Mouse (Mus musculus) kidney, postnatal 4 days (tissue): Measurements from ENCODE around the gene Dctpp1.
A peak's percentile ranks its signal among the peaks of the same experiment; 100 is the strongest.

Experiments
- DNase-seq, 2 experiments: peaks; one replicate each; pipeline ENCODE4 v3.0.0; 2021; ENCODE audit warnings: mixed read lengths in 2 of 2

Dctpp1 gene

DNA sequence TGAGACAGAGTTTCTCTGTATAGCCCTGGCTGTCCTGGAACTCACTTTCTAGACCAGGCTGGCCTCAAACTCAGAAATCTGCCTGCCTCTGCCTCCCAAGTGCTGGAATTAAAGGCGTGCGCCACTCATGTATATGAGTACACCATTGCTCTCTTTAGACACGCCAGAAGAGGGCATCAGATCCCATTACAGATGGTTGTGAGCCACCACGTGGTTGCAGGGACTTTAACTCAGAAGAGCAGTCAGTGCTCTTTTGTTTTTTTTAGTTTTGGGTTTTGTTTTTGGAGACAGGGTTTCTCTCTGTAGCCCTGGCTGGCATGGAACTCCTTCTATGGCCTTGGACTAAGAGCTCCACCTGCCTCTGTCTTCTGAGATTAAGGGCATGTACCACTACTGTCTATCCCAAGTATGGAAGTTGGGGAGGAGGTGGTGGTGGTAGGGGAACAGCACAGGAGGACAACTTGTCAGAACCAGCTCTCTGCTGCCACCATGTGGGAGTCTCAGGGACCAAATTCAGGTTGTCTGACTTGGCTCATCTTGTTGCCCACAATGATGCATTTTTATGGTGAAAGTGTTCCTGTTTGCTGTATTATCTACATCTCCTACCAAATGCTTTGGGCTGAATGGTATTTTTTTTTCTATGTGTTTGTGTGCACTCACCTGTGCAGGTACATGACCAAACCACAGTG is 31.8 kb downstream of the Dctpp1 start:
- DNase-seq = peak; percentile 90

DNA sequence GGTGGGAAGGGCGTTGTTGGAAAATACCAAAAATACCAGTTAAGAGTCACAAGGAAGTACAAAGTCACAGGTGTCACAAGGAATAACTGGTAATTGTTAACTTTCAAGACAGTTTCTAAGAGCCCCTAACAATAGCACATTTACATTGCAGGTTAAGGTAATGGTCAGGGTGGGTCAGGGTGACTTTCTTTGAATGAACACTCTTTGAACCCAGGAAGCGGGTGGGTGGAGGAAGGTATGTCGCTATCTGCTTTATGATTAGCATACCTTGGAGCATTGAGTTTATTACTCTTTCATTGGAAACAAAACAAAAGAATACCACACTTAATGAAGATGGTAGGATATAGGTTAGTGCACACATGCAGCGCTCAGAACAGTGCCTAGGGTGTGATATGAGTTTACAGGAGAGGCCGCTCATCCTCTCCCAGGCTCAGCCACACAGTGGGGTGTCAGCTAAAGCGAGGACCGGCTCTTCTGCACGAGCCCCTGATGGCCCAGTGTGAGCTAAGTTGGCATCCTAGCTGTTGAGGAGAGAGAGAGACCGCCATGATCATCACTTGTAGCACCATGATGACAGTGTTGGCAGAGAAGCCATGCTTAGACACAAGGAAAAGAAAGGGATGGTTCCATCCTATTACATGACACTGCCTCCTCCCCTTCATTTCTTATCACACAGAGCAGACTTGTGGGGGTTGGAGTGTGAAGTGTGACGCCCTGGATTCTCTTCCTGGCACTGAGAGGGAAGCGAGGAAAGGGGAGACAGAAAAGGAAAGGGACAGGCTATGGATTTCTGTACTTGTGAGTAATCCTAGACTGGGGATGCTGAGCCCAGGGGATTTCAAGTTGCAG is 35.1 kb downstream of the Dctpp1 start:
- DNase-seq = no peak

DNA sequence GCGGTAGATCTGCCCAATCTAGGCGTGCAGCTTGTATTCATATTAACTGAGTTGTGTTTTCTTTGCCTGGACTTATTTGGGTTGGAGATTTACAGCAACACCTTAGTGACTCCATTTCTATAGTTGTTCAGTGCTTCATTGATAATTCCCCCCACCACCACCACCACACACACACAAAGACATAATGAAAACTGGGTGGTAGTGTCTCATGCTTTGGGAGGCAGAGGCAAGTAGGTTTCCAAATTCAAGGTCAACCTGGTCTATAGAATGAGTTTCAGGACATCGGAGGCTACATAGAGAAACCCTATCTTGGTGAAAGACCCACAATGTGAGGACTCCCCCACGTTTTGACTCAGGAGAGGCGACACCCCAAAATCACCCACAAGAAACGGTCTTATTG is 35.9 kb downstream of the Dctpp1 start:
- no peak for DNase-seq

DNA sequence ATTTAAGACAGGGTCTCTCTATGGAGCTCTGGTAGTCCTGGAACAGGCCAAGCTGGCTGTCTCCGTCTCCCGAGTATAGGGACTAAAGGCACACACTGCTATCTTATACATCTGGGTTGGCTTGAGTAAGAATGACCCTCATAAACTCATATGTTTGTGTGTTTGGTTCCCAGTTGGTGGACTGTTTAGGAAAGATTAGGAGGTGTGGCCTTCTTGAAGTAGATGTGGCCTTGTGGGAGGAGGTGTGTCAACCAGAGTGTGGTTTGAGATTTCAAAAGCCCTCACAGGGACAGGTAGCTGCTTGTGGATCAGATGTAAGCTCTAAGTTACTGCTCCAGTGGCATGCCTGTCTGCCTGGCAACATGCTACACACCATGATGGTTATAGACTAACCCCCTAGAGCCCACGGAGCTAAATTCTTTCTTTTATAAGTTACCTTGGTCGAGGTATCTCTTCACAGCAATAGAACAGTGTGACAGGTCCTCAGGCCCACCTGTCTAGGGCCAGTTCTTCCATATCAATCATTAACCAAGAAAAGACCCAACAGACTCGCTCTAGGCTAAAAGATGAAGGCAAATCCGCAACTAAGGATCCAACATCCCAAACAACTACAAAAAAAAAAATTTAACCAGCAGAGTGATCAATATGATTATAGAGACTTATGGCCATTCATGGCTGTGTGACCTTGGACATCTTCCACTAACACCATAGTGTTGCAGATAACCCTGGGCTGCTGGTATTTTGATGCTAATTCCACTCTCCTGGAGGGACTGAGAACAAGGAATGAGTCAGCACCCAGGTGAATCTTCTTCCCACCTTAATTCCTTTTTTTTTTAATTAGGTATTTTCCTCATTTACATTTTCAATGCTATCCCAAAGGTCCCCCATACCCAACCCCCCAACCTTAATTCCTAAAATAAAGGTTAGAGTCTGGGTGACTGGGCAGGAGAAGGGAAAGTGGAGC is 36.7 kb downstream of the Dctpp1 start:
- no peak for DNase-seq

DNA sequence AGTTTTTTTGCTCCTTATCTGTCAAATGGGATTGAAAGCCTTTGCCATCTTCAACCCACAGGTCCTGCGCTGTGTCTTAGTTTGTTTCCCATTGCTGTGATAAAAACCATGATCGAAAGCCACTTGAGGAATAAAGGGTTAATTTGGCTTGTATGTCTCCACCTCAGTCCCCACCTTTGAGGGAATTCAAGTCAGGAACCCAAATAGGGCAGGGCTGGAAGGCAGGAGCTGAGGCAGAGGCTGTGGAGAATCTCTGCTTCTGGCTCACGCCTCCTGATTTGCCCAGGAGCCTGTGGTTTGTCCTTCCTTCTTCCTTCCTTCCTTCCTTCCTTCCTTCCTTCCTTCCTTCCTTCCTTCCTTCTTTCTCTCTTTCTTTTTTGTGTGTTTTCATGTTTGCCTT is 37.4 kb downstream of the Dctpp1 start:
- DNase-seq = no peak

DNA sequence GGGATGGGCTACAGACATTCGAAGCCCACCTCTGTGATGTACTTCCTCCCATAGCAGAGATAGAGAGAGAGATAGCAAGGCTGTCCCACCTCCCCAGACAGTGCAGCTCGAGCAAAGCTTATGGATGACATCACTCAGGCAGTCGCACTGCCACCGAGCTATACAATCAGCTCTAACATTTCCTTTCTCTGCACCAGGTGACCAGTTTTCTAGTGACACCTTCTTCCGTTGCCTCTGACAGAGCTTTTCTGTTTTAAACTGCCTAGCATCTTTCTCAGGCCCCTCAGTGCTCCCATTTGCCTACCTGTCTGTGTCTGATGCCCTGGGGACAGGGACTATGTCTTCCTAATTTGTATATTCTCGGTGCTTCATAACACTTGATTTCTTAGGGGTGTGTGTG is 40.1 kb downstream of the Dctpp1 start:
- DNase-seq = no peak

DNA sequence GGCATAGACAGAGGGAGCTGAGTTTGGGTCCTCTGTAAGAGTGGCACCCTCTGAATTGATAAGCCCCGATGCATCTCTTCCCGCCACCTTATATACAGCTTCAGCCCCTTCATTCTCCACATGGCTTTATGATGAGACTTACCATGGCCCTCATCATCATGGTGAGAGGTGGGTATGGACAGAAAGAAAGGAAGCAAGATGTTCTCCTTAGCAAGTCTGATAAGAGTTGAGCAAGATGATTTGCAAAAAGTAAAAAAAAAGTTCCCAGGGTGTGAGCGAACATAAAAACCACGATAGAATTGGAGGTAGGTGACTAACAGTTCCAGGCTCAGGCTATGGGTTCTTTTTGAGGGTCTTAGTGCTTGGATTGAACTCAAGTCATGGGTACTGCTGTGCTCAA is 41.8 kb downstream of the Dctpp1 start:
- no peak for DNase-seq

DNA sequence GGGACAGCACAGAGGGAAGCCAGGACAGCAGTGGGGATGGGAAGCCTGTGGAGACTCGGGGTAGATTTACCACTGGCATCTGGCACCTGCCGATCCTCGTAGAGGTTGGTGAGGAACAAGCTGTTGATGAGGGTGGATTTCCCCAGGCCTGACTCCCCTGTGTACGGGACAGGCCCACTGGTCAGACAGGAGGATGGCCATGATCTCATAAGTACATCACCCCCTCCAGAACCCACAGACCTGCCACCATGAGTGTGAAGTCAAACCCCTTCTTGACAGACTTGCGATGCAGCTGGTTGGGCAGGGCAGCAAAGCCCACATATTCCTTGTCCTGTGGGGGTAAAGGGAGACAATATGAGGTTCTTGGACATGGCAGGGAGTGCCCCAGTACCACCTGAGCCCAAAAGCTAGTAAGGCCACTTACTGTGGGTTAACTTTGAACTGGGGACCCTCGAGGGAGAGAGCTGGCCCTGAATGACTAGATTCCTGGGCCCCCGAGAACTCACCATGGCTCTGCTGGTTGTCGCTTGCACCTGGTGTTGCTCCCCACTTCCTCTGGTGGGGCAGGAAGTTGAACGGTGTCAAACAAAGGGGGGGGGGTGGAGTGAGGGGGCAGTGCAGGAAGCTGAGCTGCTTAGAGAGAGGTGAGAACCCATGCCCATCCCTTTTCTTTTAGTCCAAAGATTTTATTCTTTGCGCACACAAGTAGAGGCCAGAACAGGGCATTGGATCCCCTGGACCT is 42.4 kb downstream of the Dctpp1 start:
- DNase-seq = no peak

DNA sequence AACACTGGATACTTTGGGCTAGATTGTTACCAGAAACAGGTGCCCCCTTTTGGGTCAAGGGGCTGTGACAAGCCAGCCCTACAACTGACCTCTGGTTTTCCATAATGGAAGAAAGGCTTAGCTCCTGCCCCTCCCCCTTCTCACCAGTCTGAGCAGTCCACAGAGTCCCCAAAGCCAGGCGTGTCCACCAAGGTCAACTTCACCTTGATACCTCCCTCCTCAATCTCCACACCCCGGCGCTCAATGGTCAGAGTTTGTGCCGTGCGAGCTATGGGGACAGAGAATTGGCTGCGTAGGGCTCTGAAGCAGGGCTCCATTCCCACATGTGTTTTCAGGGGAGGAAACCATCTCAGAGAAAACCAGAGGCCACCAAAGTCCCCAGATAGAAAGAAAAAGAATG is 43.0 kb downstream of the Dctpp1 start:
- DNase-seq = no peak

DNA sequence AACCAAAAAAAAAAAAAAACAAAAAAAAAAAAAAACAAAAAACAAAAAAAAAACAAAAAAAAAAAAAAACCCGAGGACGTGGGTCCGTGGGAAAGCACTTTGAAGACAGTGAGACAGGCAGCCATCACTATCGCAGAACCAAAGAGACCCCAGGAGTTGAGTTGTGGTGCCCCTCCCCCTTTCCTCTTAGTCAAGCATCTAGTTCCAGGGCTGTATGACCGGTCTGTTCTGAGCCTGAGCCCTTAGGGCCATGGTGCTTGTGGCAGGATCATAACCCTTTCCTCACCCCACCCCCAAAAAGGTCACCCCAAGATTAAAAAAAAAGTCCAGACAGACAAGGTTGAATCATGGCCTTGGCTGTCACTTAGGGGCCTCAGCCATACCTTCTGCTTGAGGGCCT is 44.2 kb downstream of the Dctpp1 start:
- DNase-seq = no peak

DNA sequence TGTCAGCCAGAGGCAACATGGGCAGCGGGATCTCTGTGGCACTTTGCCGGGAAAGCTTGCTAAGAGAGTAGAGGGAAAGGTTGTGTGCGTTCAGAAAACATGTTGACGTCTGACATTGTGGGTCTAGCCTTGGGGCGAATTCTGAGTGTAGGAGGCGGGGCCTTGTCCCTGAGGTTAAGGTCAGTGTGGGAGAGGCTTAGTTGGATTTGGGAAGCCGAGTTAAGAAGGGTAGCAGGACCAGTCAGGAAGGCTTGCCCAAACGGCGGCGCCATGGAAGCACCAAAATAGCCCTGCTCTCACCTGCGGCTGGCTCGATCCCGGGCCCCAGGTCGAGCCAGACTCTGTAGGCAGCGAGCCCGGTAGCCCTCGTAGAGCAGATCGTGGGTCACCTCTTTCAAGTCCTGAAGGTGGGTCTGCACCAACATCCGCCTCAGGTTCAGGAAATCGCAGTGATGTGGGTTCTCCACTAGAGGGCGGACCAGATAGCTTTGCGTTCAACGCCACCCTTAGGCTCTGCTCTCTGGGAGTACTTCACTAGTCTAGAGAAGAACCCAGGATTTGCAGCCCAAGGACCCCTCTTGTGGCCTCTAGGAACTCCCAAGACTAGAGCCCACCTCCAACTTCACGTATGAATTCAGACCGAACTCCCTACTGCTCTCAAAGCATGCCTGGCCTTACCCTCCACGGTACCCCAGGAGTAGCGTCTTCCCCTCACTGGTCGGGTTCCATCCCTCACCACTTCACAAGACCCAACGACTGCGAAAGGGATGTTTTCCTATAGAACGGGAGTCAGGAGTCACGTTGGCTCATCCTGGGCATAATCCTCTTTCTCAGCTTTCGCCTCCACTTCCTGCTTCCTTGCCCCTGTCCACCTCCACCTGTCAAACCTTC is 45.3 kb downstream of the Dctpp1 start:
- peak; percentile 71 to 80 for DNase-seq

DNA sequence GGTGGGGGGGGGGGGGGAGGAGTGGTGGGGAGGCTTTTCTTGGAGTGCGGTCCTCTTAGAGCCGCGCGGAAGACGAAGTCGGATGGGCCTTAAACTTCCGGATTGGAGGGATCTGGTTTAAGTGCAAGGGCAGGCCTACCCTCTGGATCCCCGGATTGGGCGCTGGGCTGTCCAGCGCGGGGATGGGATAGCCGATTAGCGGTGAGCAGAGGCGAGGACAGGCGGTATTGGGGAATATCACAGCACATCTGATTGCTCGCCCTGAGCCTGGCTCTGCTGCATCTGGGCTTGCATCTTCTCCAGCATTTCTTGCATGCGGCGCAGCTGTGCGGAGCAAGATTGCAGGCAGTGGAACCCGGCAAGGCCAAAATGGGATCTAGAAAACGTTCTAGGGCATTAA is 46.0 kb downstream of the Dctpp1 start:
- DNase-seq = peak; percentile 32 to 56

DNA sequence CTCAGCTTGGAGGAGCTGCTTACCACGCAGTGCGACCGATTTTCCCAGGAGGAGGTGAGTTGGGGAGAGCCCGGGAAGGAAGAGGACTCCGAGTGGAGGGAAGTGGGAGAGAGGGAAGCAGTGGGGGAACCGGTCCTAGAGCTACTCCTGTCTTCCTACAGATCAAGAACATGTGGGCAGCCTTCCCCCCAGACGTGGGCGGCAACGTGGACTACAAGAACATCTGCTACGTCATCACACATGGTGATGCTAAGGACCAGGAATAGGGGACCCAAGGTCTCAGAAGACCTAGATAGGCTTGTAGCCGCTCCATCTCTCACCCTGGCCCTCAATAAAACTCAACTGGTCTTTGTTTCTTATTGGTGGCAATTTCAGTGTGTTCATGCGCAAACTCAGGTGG is 46.6 kb downstream of the Dctpp1 start:
- DNase-seq = no peak

DNA sequence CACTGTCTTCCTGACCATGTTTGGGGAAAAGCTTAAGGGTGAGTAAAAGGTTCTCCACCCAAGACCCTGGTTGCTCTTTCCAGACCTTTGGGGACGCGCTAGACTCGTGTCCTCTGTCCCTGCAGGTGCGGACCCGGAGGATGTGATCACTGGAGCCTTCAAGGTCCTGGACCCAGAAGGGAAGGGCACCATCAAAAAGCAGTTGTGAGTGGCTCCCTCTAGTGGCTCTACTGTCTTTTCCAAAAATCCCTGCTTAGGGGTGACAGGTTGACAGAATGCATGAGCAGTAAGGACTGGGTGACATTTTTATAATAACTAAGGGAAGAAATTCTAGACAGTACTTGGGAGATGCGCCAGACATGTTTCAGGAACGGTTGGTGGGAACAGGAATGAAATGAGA is 47.0 kb downstream of the Dctpp1 start:
- DNase-seq = peak in 1 of 2 experiments; percentile 58

DNA sequence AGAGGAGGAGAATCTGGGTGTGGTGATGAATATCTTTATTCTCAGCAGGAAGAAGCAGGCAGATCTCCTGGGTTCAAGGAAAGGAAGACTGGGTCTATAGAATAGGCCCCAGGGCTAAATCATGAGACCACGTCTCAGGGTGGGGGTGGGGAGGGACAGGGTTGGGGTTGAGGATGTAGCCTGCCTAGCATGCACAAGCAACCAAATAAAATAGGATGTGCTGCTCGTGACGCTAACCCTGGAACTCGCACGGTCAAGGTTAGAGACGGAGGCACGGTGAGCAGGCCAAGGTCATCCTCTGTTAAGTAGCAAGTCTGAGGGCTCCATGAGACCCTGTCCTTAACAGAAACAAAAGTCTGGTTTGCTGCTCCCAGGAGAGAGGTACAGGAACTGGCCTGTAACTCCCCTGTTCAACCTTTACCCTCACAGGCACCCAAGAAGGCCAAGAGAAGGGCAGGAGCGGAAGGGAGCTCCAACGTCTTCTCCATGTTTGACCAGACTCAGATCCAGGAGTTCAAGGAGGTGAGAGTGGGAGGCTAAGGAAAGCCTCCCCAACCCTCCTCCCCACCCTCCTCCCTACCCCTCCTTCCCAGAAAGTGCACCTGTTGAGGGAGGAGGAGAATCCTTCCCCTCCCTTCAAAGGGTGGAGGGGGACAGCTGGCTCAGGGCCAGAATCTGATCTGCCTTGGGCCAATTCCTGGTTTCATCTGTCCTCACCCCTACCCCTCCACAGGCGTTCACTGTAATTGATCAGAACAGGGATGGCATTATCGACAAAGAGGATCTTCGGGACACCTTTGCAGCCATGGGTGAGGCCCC is 47.9 kb downstream of the Dctpp1 start:
- no peak for DNase-seq

DNA sequence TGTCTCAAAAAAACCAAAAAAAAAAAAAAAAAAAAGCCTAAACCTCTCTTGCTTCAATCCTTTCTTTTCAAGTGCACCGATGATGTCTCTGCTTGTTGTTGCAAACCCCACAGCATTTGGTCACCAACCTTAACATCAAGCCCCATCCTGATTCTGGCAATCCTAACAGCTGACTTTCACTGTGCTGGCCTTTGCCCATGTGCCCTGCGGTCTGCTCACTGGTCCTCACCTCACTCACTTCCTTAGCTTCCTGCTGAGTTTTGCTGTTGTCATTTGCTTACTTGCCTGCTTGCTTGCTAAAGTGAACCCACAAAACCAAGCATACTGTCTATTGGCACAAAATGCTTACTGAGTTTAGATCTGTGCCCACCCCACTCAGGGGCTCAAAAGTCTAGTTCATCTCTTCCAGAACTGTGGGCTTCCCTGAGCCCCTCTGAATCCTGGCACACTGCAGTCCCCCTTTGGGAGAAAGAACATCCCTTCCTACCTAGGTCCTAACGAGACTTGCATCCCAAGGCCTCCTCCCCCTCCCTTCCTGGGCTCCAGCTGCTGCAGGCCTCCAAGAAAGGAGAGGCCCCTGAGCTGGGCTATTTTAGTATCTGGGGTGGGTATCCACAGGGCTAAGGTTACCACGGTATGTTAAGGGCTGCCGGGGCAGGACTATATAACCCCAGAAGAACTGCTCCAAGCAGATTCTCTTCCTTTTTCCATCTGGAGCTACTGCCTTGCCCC is 49.3 kb downstream of the Dctpp1 start:
- DNase-seq = no peak

DNA sequence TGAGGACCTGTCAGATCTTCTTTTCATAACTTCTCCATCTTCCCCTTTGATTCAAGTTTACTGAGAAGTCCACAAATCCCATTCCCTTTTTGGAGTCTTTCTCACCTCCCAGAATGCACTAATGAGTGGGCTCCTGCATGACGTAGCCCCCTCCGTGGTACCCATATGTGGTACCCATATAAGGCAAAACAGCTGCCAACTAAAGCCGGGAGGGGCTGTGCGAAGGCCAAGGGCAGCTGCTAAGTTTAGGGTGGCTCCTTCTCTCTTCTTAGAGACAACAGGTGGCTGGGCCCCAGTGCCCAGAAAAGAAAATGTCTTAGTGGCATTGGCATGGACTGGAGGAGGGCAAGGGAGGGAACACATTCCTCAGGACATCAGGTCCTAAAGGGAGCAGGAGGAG is 50.2 kb downstream of the Dctpp1 start:
- no peak for DNase-seq

DNA sequence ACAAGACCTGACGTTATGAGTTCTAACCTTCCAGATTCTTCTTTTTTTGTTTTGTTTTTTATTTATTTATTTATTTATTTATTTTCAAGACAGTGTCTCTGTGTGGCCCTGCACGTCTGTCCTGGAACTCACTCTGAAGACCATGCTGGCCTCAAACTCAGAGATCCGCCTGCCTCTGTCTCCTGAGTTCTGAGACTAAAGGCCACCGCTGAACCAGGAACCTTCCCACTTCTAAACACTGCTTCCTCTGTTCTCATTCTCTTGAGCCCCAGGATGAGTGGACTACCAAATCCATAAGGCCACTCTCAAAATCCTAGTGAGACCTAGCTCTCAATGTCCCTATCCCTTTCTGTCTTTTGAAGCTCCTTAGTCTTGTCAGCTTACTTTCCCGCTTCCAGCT is 50.7 kb downstream of the Dctpp1 start:
- no peak for DNase-seq

DNA sequence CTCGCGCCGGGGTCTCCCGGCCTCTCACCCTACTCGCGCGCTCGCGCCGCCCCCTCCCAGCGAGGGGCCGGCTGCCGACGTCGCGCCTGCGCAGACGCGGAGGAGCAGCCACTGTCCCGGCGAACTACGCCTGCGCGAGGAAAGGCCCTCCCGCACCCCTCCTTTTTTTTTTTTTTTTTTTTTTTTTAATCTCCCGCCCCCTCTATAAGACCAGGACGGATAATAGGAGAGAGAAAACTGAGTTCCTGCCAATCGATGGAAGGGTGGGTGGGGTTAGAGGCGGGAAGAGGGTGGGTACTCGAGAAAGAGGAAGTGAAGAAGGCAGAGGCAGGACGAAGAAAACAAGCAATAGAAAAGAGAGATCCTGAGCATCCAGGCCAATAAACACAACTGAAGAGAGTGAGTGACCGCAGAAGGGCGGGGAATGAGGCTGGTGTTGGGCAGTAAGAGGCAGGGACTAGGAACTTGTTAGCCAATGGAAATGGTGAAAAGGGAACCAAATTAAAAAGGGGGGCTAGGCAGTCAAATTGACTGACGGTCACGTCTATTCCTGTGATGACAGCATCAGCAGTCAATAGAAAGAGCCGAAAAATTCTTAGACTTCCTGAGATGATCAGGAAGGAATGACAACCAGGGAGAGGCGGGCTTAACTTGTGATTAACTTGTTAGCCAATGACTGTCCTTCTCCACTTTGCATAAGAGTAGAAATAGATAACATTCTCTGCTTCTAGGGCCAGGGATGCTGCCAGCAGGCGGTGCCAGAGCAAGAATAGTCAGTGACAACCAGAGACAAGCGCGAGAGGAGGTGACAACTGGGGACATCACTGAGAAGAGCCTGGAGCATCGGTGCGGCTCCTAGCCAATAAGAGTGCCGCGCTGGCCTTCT is 51.7 kb downstream of the Dctpp1 start, which contains the start of gene Mylpf:
Gene Mylpf, plus strand, starts transcription at position 338 of the 886 bp plus-strand sequence.
- DNase-seq = peak; percentile 96 to 97
